Comparison of ENCODE assay signal across 22 mouse cellular contexts in the genomic region with DNA sequence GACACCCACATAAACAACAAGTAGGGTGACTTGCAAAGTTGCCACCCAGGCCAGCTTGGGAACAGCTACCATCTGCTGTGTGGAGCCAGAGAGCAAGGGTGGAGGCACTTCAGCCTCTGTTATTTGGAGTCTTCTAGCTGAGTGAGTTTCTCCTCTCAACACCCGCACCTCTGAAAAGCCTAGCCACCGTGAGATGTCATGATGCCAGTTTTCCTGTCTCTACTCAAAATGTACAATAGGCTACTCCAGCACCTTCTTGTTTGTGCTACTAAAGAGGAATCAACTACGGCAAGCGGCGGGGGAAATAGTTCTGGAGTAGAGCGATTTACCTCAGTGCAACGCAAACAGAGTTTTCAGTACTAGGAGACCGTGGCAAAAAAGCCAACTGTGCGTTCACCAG. TPM values are rescaled to one million over a fixed set of nuclear protein-coding genes. Genes with fewer than 3 reads are reported as not detected.
A peak's percentile ranks its signal among the peaks of the same experiment; 100 is the strongest.
DNase-seq lines count a peak whose midpoint lies in the region; ATAC-seq lines count a peak whose summit lies in the region.
"Had no signal": no experiment of that assay in that cellular context is flagged by ENCODE, and none has a peak within 500 bp of the region (broad histone marks: within the 10 kb centered on the region; RNA-seq: fewer than 3 reads in every experiment).

No protein-coding gene starts in this region.

- H3K4me1 ChIP-seq in hindbrain, embryonic 12.5 days, result peaks cover 7% of the 10 kb centered on the region

- H3K4me3 ChIP-seq in hindbrain, embryonic 12.5 days, result no peak overlapping the region
- H3K4me3 ChIP-seq: embryonic facial prominence, embryonic 10.5 days; forebrain, embryonic 13.5 days; heart, adult 2 months; heart, embryonic 12.5 days; hindbrain, embryonic 10.5 days; hindbrain, embryonic 15.5 days had no signal

- DNase-seq in heart, adult 11 months, result peak; percentile 88
- no peak for DNase-seq in heart, adult 8-10 months (ENCODE audit: low spot score)
- peak; percentile 77 for DNase-seq in brain, adult 2 months (ENCODE audit: low read depth, low spot score)
- peak; percentile 42 for DNase-seq in cerebellum, adult 8-10 months
- peak; percentile 54 to 57 for DNase-seq in cerebellum, postnatal 25 days
- no peak for DNase-seq in gastrocnemius, adult 18-20 months (ENCODE audit: low spot score)
- DNase-seq: adrenal gland, postnatal 14 days; forebrain, postnatal 0 days; gastrocnemius, postnatal 36 days; heart, adult 2 months; kidney, adult 9 months had no signal

- H3K9me3 ChIP-seq in hindbrain, embryonic 12.5 days (replicated peaks), result no peaks in the 10 kb centered on the region
- H3K9me3 ChIP-seq: embryonic facial prominence, embryonic 10.5 days; forebrain, embryonic 13.5 days; heart, embryonic 12.5 days; hindbrain, embryonic 10.5 days; hindbrain, embryonic 15.5 days had no signal

- 88% methylated on average over 9 of the region's 9 CpGs for WGBS in hindbrain, embryonic 12.5 days

- no peak overlapping the region for H3K27ac ChIP-seq in hindbrain, embryonic 12.5 days
- H3K27ac ChIP-seq: embryonic facial prominence, embryonic 10.5 days; forebrain, embryonic 13.5 days; hindbrain, embryonic 10.5 days; hindbrain, embryonic 15.5 days had no signal

- peaks cover 3% of the 10 kb centered on the region; the same call in 1 of the 2 replicates for H3K27me3 ChIP-seq in hindbrain, embryonic 12.5 days
- H3K27me3 ChIP-seq: CH12.LX; hindbrain, embryonic 15.5 days had no signal

- no peak for ATAC-seq in hindbrain, embryonic 12.5 days (ENCODE audit: low FRiP score)
- ATAC-seq: activated CD4-positive, CD25-positive, alpha-beta regulatory T cell, adult 4 months; forebrain, embryonic 13.5 days; forebrain, postnatal 0 days; inflammation-experienced regulatory T-cells, adult 6 months; intestine, postnatal 0 days; Patski had no signal

- H3K36me3 ChIP-seq in hindbrain, embryonic 12.5 days, result no peaks in the 10 kb centered on the region
- H3K36me3 ChIP-seq: embryonic facial prominence, embryonic 10.5 days; heart, embryonic 12.5 days; hindbrain, embryonic 10.5 days; hindbrain, embryonic 15.5 days had no signal

- H3K9ac ChIP-seq in hindbrain, embryonic 12.5 days, result no peak overlapping the region
- H3K9ac ChIP-seq: forebrain, embryonic 13.5 days; forebrain, postnatal 0 days; heart, embryonic 12.5 days; hindbrain, embryonic 15.5 days had no signal

- no peak overlapping the region for H3K4me2 ChIP-seq in hindbrain, embryonic 12.5 days (replicated peaks)
- H3K4me2 ChIP-seq: forebrain, embryonic 13.5 days; heart, embryonic 12.5 days had no signal

RNA-seq across cellular contexts. Expression of a gene that starts 3.5 kb away (rescaled TPM):
- 10 to 100 TPM; 57.6 to 65.2 (median 59.0) TPM for total RNA-seq in heart, adult 8-10 months (2022)
- 6.8 and 7.0 TPM in 2 replicates for polyA plus RNA-seq in hindbrain, embryonic 12.5 days (2016; fragmentation: Nextera tagmentation; extraction: Ambion mirVana)
- total RNA-seq in gastrocnemius, adult 18-20 months (2021), result 10 to 100 TPM; 52.5 to 56.0 TPM

RNA-seq across cellular contexts. Expression of a gene that starts 45.8 kb away (rescaled TPM):
- total RNA-seq in heart, adult 8-10 months (2022), result 10 to 100 TPM; 10.6 to 13.6 (median 11.7) TPM
- 1.9 and 2.0 TPM in 2 replicates for polyA plus RNA-seq in hindbrain, embryonic 12.5 days (2016; fragmentation: Nextera tagmentation; extraction: Ambion mirVana)
- total RNA-seq in gastrocnemius, adult 18-20 months (2021), result 1 to 10 TPM; 1.5 to 4.0 TPM
- total RNA-seq: CH12.LX had no signal
- polyA plus RNA-seq: activated CD4-positive, CD25-positive, alpha-beta regulatory T cell, adult 4 months; inflammation-experienced regulatory T-cells, adult 6 months; Patski had no signal

Comparison
In these comparisons a context has a peak if more than half of its experiments do, and no peak if none do; other contexts are left out.
1. DNase-seq: peak in heart, adult 11 months (single experiment), brain, adult 2 months (single experiment), cerebellum, adult 8-10 months (single experiment) and cerebellum, postnatal 25 days (2 of 2); none in heart, adult 8-10 months (single experiment) and gastrocnemius, adult 18-20 months (single experiment).